Mouse (Mus musculus): Measurements from ENCODE around the gene Ttc22.
A peak's percentile ranks its signal among the peaks of the same experiment; 100 is the strongest.

Ttc22 gene

DNA sequence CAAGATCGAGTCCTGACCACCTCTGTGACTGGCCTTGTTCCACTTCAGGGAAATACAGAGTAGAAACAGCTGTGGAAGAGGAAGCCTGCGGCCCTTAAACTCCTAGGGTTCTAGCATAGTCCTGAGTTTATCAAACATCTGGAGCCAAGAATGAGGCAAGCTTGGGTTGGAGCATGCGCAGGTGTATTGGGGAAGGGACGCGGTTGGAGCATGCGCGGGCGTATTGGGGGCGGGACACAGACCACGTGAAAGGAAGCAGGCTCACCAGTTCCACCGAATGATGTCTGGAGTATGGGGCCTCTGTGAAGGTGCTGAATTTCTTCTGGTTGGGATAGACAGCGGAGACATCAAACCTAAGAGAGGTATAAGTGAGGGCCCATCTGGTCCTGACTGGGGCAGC, 6.6 kb upstream of the Ttc22 start:
- no peak for DNase-seq (ENCODE audit: low spot score in 2 of 2)

DNA sequence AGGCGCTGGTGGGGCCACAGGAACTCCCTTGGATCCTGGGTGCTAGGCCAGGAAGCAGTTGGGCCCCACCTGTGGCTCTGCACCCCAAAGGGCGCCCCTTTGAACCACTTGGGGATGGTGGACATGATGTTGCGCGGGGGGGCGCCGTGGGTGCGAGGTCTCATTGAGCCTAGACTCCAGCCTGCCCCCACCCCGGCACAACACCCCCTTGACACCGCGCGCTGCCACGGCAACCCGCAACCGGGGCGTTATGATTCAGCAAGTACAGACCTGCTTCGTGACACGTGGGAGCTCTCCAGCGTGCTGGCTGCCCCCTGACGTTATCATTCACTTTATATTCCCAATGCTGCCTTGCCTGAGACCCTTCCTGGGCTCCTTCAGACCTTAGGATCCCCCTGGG, 5.2 kb upstream of the Ttc22 start, which contains the start of gene Lexm:
Gene Lexm (minus strand): TSS at position 186 of the 400 bp plus-strand sequence.
- no peak for DNase-seq (ENCODE audit: low spot score in 2 of 2)

DNA sequence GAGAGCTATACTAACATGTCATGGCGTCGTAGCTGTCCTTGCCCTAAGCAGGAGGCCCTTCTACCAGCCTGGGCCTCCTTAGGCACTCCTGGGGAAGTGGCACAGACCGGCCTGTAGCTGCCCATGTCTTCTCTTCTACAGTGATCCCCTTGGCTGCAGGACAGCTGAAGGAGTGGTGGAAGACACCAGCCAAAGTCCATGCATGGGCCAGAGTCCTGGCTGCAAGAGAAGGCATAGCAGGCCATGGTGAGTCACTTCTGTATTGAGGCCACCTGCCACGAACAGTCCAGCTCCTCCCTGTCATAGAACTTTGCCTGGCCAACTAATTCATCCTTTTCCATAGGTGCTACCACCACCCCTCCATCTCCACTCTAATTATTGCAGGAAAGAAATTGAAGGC, 3.3 kb upstream of the Ttc22 start:
- no peak for DNase-seq (ENCODE audit: low spot score in 2 of 2)

DNA sequence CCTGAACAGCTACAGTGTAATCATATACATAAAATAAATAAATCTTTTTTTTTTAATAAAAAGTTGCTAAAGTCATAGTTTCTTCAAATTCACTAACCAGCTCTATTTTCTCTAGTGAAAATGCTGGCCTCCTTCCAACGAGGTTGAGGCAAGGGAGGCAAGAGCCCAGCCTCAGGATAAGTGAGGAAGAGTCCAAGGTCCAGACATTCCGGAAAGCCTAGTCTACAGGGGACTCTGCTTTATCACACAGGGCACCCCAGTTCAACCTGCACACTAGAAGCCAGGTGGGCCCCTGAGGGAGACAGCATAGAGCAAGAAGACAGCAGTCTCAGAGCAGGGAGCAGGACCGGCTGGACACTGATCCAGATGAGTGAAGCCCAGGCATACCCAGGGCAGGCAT, 804 bp upstream of the Ttc22 start:
- DNase-seq (ENCODE audit: low spot score in 2 of 2), result no peak

DNA sequence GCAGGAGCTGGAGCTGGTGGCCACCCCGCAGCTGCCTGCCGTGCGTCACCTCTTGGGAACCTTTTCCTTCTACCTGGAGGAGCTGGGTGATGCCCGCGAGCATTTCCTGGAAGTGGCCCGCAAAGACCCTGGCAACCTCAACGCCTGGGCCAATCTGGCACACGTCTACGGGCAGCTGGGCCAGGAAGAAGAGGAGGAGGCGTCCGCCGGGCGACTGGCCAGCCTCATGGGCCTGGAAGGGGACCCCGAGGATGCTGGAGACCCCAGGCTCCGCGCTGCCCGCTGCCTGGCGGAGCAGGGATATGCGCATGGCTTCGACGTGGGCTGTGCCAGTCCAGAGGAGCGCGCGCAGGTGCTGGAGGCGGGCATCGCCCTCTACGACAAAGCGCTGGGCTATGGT, 480 bp downstream of the Ttc22 start:
- DNase-seq (ENCODE audit: low spot score in 2 of 2), result no peak

DNA sequence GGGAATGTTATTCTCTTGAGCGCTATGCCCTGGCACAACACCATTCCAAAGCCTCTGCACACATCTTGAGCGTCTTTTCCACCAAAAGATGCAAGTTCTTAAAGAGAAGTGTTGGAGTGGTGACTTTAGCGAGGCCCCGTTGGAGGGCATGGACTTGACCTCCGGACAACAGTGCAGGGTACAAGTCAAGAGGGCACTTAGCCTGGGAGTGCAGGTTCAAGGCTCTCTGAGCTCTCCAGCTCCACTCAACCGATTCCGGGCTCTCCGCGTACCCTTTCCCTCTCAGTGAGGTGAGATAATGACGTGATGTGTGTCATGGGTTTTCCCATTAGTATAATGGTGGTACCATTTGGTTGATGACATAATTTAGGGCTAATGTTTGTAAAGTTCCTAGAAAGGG, 2.0 kb downstream of the Ttc22 start:
- DNase-seq (ENCODE audit: low spot score in 2 of 2), result no peak

DNA sequence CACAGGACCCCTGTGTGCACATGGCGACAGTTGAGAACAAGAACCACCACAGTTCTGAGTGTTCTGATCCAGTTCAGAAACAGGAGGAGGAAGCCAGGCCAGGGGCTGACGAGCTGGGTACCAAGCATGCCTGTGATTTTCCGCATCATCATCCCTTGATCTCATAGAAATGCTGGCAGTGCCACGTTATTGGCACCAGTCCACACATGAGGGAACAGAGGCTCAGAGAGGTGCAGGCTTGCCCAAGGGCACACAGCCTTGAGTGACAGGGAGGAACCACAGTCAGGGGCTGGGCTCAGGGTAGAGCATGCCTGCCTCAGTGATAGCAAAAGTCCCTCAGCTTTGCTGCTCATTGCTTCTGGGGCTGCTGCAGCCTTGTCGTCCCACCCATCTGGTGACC, 5.6 kb downstream of the Ttc22 start:
- DNase-seq (ENCODE audit: low spot score in 2 of 2), result no peak

DNA sequence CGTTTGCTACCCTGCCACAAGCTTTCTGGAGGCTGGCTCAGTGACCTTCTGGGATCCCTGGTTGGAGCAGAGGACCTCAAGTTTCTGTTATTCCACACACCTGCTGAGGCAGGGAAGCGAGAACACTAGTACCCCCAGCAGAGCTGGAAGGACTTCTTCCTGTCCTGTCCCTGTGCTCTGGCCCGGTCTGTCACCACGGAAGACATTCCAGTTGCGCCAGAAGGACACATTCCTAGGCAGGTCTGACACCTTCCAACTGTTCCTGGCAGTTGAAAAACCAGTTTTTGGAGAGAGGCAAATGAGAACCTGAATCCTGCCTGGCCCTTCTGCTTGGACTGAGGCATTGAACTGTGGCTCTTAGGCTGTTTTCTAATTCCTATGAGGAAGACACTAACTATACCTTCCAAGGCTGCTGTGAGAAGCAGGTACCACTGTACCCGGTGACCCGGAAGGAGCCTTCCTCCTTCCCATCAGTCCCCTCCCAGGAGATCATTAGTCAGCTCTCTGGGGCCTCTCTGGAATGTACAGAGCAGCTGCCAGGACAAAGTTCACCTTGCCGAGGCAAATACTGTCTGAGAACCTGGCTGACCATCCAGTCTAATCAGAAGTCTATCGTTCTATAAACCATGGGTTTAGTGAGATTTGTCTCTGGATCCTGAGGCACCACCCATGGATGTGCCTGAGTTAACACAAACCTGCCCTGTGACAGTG, 6.6 kb downstream of the Ttc22 start:
- no peak for DNase-seq (ENCODE audit: low spot score in 2 of 2)

DNA sequence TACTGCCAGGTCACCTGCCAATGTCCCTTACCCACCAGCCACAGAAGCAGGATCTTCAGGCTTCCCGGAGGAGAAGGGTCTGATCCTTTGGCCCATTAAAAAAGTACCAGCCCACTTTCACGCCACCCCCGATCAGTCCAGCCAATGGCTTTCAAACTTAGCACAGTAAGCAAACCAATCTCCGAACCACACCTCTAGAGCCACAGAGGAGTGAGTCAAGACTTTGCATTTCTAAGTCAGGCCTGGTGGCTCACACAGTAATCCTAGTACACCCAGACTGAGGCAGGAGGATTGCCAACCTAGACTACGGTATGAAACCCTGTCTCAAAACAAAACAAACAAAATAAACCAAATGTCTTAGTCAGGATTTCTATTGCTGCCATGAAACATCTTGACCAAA, 7.1 kb downstream of the Ttc22 start:
- no peak for DNase-seq (ENCODE audit: low spot score in 2 of 2)

DNA sequence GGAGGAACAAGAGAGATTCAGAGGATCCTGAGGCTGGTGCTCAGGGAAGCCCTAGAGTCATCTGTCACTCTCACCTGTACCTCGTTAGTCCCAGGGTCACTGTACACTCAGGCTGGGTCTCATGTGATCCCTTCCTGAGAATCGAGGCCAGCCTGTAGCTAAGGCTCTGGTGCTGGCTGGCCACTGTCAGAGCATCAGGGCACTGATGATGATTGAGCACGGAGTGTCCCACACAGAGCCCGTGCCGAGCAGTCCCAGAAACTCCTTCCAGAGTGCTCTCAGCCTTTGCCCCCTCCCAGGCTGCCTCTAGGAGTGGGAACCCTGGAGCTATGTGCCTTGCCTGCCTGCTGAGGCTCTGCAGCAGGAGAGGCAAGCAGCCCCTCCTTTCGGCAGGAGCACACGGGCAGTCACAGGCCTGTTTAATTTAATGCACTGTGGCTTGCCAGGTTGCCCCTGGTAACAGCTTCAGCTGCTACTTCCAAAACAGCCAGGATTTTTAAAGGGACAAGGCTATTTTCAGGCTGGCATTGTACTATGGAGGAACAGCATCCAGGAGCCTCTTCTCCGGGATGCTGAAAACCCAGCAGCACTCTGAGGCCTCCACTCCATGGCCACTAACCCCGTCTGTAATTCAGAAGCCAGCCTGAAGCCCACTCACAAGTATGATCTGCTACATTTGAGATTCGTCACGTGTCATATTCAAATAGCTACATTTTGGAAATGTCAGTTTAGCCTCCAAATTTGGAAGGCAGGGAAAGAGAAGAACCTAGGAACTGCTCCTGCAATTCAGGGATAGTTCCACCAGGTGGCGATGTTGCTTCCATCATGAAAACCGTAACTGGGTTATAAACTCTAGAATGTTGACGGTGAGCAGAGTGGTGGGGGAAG, 8.3 kb downstream of the Ttc22 start:
- DNase-seq (ENCODE audit: low spot score in 2 of 2), result peak; percentile 88 to 93

DNA sequence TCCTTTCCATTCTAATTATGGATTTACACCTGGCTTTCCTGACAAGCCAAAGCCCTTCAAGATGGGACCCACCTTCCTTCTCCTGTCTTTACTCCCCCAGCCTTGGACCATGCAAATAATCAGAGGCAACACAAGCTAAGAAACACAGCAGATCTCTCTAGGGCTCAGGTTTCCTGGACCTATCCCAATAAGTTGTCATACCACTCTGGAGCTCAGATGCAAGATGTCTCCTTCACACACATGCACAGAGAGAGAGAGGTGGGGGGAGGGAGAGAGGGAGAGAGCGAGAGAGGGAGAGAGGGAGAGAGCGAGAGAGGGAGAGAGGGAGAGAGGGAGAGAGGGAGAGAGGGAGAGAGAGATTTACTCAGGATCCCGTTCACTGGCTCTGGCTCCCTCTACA, 10.1 kb downstream of the Ttc22 start:
- no peak for DNase-seq (ENCODE audit: low spot score in 2 of 2)

DNA sequence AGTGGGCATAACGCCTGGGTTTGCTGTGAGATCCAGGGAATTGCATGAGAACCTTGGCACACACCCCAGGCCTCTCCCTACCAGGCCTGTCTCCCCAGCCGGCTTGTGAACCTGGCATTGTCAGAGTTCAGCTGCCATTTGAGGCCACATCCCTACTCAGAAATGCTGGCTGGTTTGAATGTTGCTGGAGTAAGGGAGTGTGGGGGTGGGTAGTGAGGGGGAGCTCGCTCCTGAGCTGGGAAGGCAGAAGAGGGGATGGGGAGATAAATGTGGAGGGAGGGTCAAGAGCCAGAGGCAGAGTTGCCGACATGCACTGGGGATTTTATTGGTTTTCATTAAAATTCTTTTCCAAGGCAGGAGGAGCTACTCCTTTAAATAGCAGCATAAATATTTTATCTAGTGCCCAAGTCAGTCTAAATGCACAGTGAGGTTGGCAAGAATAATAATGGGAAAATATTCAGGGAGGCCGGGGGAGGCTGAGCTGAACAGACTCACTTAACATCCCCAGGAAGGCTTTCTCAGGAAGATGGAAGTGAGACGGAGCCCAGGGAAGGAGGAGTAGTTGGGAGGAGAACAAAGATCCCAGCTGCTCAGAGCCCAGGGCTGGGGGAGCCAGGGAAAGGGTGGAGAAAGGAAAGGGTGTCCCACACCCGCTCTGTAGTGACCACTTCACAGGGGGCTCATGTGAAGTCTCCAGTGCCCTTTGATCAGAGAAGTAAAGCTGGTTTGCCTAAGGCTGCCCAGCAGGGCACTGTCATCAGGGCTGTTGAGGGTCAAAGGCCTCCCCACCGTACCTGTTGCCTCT, 11.3 kb downstream of the Ttc22 start:
- no peak for DNase-seq (ENCODE audit: low spot score in 2 of 2)

DNA sequence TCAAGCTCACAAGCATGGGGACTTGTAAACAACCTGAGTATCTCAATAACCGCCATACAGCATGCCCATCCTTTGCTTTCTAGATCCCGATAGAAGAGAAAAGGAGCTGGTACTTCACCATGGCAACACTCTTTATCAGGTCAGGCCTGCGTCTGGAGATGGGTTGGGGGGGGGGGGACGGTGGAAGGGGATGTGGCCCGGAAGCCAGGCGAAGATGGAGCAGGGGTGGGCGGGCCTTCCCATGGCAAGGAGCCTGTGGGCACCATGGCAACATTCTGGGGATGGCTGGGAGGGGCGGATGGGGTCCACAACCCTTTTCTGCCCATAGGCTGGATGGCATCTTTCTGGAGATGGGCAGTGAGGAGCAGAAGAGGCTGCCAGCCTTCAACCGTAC, 11.9 kb downstream of the Ttc22 start:
- DNase-seq (ENCODE audit: low spot score in 2 of 2), result no peak

DNA sequence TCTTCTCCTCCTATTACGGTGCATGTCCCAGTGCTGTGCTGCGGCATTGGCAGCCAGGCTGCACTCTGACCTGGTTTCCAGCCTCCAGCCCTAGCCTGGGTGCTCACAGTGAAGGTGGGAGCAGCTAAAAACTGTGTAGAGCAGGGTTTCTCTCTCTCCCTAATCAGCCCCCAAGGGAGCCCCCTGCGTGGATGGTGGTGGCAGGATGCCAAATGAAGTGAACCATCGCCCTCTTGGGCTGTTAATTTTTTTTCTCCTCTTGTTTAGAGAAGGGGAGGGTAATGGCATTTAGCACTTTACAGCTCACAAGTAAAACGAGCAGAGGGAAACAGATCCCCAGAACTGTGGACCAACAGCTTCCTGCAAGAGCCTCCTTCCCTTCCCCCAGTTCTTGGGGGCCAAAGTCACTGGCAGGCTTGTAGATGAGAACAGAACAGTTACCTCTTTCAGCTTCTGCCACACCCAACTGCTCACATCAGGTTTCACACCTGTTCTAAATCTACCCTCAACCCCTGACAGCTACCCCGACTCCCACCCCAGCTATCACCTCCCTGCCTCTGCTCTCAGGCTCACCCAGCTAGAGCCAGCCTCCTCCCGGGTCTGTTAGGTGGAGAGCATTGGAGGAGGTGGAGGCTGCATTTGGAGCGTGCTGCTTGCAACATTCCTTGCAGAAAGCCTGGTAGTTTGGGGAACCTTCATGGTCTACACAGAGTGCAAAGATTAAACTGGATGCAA, 21.4 kb downstream of the Ttc22 start:
- no peak for DNase-seq (ENCODE audit: low spot score in 2 of 2)

DNA sequence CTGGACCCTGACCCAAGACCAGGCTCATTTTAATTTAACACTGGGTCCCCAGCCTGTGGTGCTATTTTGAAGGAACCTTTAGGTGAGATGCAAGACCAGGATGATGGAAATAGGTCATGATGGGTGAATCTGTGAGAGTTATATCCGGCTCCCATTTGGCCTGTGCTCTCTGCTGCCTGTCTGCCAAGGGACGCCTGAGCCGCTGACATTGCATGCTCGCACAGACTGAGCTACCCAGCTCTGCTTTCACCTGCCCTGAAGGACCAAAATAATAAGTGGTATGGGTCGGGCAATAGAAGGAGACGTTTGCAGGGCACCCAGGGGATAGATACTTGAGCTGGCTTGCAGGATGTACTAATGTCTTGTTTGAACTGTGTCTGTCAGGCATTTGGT, 22.0 kb downstream of the Ttc22 start:
- DNase-seq (ENCODE audit: low spot score in 2 of 2), result no peak

DNA sequence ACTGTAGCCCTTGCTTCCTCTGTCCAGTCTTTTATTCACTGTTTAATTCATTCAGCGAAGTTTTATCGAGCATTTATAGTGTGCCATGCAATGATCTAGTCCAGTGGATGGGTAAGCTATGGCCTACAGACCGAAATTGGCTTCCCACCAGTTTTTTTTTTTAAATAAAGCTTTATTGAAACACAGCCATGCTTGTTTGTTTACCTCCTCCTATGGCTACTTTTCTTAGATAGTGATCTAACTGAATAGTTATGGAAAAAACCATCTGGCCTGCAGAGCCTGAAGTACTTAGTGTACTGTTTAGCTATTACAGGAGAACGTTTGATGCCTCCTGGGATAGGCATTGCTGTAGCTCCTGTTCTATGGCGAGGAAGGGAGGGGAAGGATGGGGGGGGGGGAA, 23.6 kb downstream of the Ttc22 start:
- DNase-seq (ENCODE audit: low spot score in 2 of 2), result no peak

DNA sequence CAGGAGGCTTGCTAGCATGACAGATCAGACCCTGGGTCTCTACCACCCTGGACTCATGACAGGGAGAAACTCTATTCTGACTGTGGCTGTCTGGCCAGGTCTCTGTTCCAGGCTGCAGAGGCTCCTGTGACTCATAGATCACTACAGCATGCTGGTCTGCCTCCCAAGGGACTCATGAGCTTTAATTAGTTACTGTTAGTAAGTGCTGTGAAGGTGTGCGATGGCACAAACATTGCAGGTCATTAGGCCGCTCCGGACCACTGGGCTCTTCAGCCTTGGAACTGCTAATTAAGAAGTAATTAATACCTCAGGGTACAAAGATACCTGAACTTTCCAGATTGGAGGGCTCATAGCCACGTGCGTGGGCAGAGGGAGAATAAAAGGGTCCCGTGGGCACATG, 24.9 kb downstream of the Ttc22 start:
- no peak for DNase-seq (ENCODE audit: low spot score in 2 of 2)

DNA sequence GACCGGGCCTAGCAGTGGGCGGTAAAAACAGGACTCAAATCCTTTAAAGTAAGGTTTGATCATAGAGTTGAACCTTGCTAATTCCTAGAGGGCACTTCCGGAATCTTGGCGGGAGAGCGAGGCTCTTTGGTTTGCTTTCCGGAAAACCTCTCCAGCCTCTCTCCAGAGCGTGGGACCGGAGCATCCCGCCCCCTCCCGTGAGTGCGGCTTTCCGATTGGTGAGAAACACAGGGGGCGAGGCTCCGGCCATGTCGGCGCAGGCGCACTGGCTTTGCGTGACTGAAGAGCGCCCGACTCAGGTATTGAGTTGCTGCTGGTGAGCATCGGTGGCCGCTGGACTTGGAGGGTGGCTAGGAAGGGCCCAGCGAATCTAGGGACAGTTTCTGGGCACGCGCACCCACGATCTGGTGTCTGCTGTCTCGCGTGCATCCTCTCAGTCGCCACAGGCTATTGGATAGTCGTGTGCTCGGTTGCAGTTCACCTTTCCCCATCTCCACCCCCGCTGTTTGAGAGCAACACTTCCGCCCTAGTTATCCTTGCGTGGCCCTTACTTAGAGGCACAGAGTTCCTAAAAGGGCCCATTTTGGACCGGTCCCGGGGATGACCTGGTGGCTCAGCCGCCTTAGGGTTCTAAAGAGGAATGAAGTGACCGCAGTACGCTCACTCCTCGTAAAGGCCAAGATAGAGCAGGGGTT, 28.7 kb downstream of the Ttc22 start, which contains the start of gene Pars2:
Gene Pars2 (plus strand): TSS at position 237 of the 695 bp plus-strand sequence.
- peak; percentile 95 to 97 for DNase-seq (ENCODE audit: low spot score in 2 of 2)

DNA sequence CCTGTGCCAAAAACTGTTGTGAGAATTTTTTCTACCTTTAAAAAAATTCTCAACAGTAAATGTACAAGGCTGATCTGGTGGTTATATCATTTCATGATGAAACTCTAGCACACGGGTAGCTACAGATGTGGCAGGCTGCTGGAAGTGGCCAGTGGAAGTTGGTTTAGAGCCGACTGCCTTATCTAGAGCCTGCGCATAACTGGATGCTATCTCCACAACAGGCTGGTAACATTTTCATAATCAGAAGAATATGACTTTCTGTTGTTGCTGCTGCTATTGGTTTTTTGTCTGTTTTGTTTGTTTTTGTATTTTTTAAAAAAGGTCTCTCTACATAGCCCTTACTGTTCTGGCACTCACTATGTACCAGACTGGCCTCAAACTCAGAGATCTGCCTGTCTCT, 30.3 kb downstream of the Ttc22 start:
- no peak for DNase-seq (ENCODE audit: low spot score in 2 of 2)

DNA sequence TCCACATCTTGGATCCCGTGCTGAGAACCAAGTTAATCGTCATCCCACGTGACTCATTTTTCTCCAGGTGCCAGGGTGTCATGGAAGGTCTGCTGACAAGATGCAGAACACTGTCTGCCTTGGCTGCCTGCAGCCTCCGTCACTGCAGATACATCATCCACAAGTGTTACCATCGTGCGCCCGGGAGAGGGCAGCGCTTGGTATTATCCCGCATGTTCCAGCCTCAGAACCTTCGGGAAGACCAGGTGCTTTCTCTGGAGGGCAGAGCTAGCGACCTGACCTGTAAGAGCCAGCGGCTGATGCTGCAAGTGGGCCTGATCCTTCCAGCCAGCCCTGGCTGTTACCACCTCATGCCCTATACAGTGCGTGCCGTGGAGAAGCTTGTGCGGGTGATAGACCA, 30.8 kb downstream of the Ttc22 start:
- no peak for DNase-seq (ENCODE audit: low spot score in 2 of 2)

DNA sequence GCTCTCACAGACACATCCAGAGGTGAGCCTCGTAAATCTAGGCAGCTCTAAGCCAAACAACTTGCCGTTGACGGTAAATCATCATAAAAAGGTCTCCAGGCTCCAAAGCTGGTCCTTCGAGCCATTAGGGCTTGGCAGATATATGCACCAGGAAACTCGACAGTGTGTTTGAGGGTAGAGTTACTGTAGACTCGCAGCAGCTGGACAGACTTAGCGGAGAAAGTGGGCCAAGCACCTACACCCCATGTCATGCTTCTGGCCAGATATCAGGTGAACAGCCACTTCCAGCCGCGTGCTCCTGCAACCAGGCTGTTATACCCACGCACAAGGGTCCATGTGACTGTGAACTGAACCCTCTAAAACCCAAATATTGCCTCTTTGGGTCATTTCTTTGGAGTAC, 33.4 kb downstream of the Ttc22 start:
- DNase-seq (ENCODE audit: low spot score in 2 of 2), result no peak

Data from frontal cortex, postnatal 14 days (tissue).